Mouse (Mus musculus): ENCODE data around the gene Pet100.

GRCm38 (mm10) chr8:3576211-3576960, 45.0 kb upstream of the Pet100 start:
- TF ChIP-seq POLR2A (IDR thresholded peaks at IDR 0.05; ENCODE audit: control insufficient read depth, low read depth, low read length) = no peak
- no peak for TF ChIP-seq CTCF (IDR thresholded peaks at IDR 0.05; ENCODE audit: control insufficient read depth, insufficient read depth, insufficient replicate concordance, low read depth, low read length)

Measured in testis, adult 2 months (tissue).